Mouse (Mus musculus) megakaryocyte-erythroid progenitor cell, adult 5-6 weeks (primary cell): Measurements from ENCODE around the gene Dennd1b. TPM values are rescaled to one million over a fixed set of nuclear protein-coding genes. Genes with fewer than 3 reads are reported as not detected.

ENCODE experiments used
- ATAC-seq: replicated peaks from 2 replicates; pipeline ENCODE4 v1.8.0; 2016; ENCODE audit warnings: mild to moderate bottlenecking, inconsistent platforms; ENCODE audit not compliant: severe bottlenecking, poor library complexity, low FRiP score, low TSS enrichment
- total RNA-seq, 2 experiments: library from RNA; stranded (forward) in 1 of 2; stranded (reverse) in 1 of 2; fragments of 200-1000, 215-1000 nt in 1 of 2; fragments of >200 nt in 1 of 2; fragmentation: Nextera tagmentation in 1 of 2; gene quantifications; 2 replicates each; pipeline ENCODE4 v1.2.3; 2014 to 2017

The Dennd1b gene
- total RNA-seq, 2 experiments from 2014 or later = 13.8 to 21.0 TPM

DNA sequence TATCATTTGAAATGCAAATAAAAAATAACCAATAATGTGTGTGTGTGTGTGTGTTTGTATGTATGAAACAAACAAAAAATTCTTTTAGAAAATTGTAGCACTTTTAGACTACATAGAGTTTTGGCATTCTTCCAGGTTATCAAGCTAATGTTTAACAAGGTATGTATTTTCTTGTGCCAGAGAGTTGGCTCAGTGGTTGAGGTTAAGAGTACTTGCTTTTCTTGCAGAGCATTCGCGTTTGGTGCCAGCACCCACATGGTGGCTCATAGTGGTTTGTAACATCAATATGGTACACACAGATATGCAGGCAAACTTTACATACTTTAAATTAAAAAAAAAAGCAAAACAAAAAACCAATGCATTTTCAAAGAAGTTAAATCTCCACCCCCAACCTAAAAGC is 101.5 kb downstream of the Dennd1b start:
- ATAC-seq = peak; percentile 65; the same call in 1 of the 2 replicates

DNA sequence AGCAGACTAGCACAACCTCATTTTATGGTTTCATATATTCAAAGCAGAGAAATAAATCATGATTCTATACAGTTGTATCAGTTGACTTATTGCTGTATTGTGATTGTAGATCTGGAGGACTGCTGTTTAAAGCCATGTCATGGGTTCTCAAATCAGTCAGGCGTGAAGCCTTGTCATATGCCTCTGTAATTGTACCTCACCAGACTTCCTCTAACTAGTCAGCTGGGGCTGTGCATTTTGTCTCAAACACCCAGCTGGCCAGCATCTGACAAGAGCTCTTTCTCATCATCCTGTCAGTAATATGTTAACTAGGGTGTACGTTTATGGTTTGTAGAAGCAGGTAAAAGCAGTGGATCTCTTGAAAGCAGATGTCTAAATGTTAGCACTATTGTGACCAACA is 104.0 kb downstream of the Dennd1b start:
- no peak for ATAC-seq

DNA sequence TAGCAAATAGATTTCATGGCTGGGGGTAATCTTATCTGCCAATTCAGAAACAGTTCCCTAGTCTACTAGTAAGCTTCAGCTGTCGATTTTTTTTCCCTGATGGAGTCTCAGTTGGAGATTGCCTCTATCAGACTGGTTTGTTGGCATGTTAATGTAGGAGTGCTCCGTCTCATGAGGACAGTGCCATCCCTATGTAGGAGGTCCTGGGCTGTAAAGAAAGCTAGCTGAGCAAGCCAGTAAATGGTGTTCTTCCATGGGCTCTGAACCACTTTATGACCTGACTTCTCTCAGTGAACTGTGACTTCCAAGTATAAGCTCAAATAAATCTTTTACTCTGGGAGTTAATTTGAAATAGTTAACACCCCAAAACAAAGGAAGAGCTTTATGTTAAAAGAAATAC is 107.8 kb downstream of the Dennd1b start:
- ATAC-seq = peak; percentile 66

DNA sequence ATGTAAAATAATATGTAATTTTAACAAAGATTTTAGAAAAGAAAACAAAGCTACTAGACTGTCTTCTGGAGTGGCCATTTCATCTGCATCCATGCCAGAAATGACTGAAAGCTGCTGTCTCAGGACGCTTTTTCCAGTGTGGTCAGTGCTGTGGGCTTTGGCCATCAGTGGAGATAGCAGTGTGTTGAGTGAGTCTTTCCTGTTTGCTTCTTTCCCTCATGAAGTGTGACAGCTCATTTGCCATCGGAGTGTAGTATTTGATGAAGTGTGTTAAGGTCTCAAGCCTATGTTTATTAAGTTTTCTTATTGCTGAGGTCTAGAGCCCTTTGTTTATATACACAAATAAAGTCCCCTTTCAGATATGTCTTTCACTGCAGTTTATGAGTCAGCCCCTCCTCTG is 112.4 kb downstream of the Dennd1b start:
- no peak for ATAC-seq

DNA sequence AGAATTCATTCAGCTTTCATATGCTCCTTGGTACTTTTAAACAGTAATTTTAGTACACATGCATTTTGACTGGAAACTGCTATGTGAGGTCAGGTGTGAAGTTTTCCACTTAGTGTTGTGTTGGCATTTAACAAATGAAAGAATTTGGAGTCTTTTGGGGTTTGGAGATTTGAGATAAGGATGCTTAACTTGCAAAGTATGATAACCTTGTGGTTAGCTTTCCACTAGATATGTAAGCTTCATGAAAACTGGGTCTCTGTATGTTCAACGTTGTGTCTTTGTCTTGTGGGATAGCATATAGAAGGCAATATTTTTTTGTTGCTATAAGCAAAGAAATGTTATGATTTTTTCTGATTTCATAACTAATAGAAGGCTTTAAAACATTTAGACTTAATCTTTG is 114.8 kb downstream of the Dennd1b start:
- no peak for ATAC-seq

DNA sequence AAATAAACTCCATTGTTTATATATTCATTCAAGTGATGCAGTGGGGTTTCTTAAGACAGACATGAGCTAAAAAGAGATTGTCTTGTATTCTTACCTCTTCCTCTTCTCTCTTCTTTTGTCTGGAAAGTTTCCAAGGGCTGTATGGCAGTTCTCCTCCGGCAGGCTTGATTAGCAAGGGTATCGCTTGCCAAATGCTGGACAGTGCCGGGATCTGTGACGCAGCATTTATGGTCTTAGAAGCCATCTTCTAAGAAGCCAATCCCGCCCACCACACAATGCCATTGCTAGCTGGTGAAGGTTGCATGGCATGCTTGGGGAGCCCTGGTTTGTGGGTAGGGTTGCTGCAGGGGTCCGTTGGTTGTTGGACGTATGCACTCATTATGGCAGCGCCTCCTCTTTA is 115.8 kb downstream of the Dennd1b start:
- ATAC-seq = peak; percentile 92

DNA sequence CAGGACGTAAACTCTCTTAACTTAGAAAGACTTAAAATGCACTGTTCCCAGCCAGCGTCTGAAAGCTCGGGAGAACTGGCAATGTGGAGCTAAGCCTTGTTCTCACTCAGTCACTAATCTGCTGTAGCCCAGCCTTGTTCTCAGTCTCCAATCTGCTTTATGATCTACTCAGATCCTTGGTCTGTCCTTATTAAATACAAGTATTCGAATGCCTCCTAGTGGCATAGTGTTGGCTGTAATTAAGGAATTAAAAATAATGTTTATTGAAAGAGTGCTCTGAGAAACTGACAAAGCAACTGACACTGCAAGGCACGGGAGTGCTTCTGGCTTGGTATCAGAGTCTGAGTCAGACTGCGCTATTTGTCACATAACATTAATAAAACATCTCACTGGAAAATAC is 116.3 kb downstream of the Dennd1b start:
- ATAC-seq = peak; percentile 94

DNA sequence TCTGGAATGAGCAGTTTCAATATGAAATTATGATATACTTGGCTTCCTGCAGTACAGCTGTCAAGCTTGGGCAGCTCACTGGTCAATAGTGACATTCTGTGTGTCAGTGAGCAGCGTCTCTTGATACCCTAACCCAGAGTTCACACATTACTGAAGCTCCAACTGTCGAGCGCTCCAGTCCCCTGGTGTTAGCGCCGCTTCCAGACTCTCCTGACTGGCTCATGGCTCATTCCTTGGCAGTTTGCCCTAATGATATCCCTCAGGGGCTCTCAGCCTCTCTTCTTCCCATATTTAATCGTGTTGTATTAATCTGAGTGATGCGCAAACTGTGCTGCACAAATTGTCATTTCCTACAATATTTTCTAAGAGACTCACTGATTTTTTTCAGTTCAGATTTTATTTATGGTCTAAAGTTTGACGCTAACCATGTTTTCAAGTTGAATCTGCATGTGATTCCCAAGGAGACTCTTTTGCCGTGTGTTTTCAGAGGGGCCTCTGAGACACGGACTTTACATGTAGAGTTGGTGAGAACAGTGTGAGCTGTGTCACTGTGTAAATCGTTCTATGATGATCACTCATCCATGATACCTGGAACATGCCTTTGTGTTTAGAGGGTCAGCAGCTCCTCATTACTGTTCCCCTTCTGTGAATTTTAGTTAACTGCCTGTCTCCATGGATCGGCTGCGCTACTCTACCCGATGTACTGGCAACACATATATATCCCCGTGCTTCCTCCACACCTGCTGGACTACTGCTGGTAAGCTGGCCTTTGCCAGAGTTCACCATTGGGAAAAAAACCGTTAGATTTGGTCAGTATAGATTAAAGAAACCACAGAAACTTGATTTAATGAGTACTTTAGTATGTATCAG is 117.5 kb downstream of the Dennd1b start:
- no peak for ATAC-seq

DNA sequence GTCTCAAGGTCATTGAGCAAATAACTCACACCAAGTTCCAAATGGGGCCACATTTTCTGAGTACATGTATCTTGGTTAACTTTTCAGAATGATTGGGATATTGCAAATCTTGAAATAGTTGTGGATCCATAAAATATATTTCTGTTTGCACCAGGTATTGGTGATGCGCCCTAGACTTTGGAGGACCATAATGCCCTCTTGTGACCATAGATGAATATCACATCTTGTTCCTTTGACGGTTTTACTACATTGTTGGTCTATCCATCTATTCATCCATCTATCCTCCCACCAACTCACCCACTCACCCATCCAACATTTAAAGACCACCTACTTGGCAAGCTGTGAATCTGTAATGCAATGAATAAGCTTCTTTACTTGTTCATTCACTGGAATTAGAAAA is 120.1 kb downstream of the Dennd1b start:
- ATAC-seq = no peak

DNA sequence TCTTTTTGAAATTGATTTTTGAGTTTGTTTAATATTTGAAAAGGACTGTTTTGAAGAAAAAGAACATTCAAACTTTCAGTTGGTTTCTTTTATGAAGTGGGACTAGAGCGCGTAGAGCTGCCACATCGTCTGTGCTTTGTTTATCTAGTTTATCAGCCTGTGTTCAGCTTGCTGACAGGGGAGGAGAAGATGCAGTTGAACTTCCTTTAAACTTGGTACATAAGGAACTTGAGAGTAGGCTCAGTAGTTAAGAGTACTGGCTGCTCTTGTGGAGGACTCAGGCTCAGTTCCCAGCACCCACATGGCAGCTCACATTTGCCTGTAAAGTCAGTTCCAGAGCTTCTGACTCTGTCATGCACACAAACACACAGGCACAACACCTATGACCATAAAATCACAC is 124.3 kb downstream of the Dennd1b start:
- no peak for ATAC-seq

DNA sequence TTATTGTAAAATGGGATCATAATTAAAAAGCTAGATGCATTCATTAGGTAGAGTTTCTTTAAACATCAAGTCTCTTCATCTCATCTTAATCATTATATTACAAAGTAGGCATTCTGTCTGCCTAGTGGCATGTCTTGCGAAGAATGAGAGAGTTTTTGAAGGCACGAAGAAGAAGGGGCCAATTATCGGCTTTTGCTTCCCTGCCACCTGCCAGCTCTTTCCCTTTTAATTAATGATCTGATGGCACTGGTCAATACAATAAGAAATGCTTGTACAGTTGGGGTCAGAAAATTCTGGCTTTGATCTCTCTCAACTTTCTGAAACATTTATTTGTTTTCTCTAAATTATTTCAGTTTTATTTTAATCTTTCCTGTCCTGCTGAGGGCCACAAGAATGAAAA is 127.5 kb downstream of the Dennd1b start:
- no peak for ATAC-seq

DNA sequence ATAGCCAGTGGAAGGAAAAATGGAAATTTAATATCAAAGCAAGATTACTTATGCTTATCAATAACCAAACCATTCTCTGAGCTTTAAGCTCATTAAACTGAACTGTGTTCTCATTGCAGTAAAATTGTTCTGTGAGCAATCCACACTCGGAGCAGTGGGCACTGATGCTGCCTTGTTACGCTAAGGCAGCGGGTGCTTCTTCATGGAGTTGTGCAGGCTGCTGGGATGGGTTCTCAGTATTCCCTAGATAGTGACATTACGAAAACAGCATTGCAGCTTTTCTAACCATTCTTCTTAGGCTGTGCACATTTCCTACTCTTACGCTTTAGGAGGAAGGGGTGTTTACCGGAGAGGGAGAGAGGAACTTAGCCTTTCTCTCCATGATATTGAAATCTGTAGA is 128.5 kb downstream of the Dennd1b start:
- ATAC-seq = no peak

DNA sequence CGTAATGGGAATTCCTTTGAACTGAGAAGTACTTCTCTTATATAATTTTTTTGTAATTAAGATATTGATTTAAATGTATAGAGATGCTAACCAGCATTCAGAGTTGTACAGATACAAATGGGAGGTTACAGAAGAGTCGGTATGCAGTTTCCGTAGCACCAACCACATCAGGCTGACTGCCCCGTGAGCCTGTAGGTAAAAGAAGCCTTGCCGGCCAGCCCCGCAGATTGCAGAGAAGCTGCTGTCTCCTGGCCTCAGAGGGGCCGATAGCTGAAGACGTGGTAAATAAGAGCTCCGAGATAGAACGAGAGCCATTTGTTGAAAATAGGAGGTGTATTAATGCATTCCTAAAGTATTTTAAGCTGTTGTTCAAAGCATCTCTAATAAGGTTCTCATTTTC is 128.9 kb downstream of the Dennd1b start:
- ATAC-seq = no peak

DNA sequence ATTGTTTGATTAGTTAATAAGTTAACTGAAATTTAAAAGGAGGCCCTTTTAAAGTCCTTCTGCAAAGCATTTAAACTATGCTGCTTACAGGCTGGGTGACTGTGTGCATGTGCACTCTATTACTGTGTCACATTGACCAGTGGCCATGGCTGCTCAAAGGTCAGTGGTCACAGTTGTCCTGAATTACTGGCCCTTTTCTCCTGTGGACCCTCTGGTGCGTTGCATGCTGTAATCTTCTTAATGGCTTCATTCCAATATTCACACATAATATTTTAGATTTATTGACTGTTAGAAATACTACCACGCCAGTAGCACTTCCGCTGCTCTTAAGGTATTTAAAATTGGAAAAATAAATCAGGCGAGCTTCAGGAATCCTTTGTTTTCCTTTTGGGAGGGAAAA is 129.5 kb downstream of the Dennd1b start:
- ATAC-seq = no peak

DNA sequence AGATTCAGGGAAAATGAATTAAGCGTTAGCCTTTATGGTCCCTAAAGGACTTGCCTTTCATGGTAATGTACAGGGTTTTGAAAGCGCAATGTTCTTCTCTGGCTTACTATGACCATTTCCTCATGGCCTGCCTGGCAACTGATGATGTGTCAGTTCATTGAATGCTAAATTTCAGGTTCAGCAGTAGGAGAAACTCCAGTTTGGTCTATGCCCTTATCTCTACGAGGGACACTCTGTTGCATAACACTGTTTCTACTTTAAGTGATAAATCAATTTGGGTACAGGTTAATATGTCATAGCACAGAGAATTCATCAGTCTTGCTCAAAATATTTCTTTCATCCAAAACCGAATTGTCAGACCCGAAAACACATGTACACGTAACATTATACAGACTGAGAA is 133.1 kb downstream of the Dennd1b start:
- ATAC-seq = no peak

DNA sequence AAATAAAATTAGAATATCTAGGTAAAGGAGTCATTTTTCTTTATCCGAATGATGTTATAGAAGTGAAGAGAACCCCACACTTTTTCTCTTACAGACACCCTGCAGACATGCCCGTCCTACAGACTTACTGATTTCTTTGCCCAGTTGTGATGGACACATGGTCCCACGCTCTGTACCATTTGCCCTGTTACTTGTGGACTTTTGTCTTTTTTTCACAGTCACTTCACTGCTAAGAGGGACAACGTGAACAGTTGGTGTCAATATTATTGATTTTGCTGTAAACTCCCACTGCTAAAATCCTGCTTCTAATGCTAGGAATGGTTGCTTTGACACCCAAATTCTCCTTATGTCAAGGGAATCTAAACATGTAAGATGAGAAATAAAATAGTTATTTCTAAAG is 134.9 kb downstream of the Dennd1b start:
- no peak for ATAC-seq

DNA sequence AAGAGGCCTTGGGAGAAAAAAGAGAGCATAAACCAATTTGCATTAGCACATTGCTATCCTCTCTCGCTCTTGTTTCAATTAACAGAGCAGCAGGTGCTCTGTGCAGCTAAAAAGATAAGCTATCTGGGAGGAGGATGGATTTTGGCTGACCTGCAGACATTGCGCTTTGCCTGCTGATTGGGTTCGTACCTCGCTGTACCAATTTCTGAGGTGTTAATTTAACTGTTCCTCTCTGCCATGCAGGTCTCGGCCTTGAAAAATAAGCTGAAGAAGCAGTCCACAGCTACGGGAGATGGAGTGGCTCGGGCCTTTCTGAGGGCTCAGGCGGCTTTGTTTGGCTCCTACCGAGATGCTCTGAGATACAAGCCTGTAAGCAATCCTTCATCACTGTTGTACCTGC is 138.5 kb downstream of the Dennd1b start:
- ATAC-seq = no peak

DNA sequence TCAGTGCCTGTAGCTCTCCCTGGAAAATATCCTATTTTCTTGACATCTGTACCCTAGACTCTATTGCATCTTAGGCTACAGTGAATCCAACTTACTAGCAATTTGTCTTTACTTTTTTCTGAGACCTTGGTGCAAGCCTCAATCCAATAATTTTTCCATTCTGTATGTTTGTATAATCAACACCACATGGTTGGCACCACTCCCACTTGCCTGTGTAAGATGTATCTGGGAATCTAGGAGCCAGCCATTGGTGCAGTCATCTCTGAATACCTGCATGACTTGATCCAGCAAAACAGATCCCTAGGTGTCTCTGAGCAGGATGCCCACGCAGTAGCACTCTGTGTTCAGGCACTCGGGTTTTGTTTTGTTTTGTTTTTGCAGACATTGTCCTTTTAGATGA is 145.0 kb downstream of the Dennd1b start:
- no peak for ATAC-seq

DNA sequence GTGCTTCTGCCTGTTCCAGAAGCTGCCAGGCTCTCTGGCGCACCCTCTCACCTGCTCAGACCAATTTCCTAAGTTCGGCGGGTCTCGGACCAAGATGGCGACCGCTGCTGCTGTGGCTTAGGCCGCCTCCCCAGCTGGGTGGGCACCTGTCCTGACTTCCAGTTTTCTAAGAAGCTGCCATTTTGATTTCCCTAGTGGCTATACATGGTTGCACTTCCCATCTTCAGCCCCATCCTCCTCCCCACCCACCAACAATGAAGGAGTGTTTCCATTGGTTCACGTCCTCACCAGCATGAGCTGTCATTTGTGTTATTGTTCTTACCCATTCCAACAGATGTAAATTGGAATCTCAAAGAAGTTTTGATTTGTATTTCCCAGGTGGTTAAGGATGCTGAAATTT is 159.4 kb downstream of the Dennd1b start:
- ATAC-seq = no peak

DNA sequence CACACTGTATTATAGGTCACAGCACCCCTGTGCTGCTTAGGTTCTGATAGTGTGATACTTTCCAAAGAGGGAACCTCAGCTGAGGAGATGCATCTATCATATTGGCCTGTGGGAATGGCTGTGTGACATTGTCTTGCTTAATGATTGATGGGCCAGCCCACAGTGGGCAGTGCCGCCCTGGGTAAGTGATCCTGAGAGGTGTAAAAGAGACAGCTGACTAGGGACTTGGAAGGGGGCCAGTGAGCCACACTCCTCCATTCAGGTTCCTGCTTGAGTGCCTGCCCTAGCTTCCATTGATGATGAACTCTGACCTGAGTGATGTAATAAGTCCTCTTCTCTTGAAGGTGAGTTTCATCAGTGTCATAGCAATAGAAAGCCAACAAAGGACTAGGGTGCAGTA is 176.4 kb downstream of the Dennd1b start:
- no peak for ATAC-seq

DNA sequence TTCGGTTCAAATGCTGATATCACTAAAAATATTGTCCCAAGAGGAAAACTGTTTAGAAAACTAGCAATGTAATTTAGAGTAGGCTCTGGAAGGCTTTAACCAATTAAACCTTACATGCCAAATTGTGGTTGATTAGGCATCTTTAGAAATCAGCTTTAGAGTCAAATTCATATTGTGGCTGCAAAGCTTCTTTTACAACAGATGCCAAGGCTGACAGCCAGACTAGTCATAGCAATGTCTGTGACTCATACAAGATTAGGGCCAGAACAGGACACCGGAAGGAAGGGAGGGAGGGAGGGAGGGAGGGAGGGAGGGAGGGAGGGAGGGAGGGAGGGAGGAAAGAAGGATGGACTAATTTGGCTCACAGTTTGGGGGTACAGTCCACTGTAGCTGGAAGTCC is 182.3 kb downstream of the Dennd1b start:
- ATAC-seq = no peak

DNA sequence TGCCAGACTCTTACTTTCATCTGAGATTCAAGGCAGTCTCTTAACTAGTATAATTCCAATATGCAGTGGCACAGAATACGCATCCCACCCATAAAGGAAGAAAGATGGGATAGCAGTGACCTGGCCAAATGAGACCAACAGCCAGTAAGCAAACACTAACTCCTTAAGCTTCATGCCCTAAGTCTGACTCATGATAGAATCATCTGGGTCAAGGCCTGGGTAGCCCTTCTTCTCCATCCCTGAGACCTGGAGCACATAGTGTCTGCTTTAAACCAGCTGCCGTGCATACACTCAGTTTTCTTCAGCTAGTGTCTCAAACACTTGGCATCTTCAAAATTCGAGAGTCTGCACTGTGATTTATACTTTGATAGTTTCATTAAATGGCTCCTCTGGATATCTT is 183.1 kb downstream of the Dennd1b start:
- ATAC-seq = no peak
